Mouse (Mus musculus) neural tube, embryonic 11.5 days (tissue): ENCODE measurements around the gene R3hdm1. TPM values are rescaled to one million over a fixed set of nuclear protein-coding genes. Genes with fewer than 3 reads are reported as not detected.

Source experiments
- ATAC-seq: fragments of 200-750 bp; cut with Nextera tagmentation; 2 replicates; pipeline ENCODE4 v1.8.0; 2017; ENCODE audit warnings: moderate number of reproducible peaks, mild to moderate bottlenecking, moderate TSS enrichment, moderate library complexity; ENCODE audit not compliant: insufficient read depth, low FRiP score, low TSS enrichment
- DNase-seq: peaks from one replicate; pipeline ENCODE4 v3.0.0-alpha.2; 2015; ENCODE audit warnings: low spot score
- H3K27ac ChIP-seq: fragments of 300-500 bp; sonication (generic); 2 replicates; pipeline ENCODE4 v1.5.1; 2014; ENCODE audit warnings: low read depth, mild to moderate bottlenecking, low read length
- H3K27me3 ChIP-seq: fragments of 300-500 bp; sonication (generic); 2 replicates; pipeline ENCODE4 v1.6.1; 2014; ENCODE audit warnings: mild to moderate bottlenecking, low read length, mixed read lengths; ENCODE audit not compliant: control insufficient read depth, insufficient read depth
- H3K36me3 ChIP-seq: fragments of 300-500 bp; sonication (generic); 2 replicates; pipeline ENCODE4 v1.6.1; 2014; ENCODE audit warnings: mild to moderate bottlenecking, low read length, moderate library complexity, mixed read lengths; ENCODE audit not compliant: control insufficient read depth, insufficient read depth
- H3K4me1 ChIP-seq: fragments of 300-500 bp; sonication (generic); 2 replicates; pipeline ENCODE4 v1.6.1; 2014; ENCODE audit warnings: low read length, mixed read lengths; ENCODE audit not compliant: control insufficient read depth, insufficient read depth
- H3K4me2 ChIP-seq: fragments of 300-500 bp; sonication (generic); 2 replicates; pipeline ENCODE4 v1.6.1; 2014; ENCODE audit warnings: low read depth, mild to moderate bottlenecking, moderate library complexity
- H3K4me3 ChIP-seq: fragments of 300-500 bp; sonication (generic); 2 replicates; pipeline ENCODE4 v1.5.1; 2014; ENCODE audit warnings: low read depth, low read length
- H3K9ac ChIP-seq: fragments of 300-500 bp; sonication (generic); 2 replicates; pipeline ENCODE4 v1.6.1; 2014; ENCODE audit warnings: mild to moderate bottlenecking, low read length
- H3K9me3 ChIP-seq: fragments of 300-500 bp; sonication (generic); 2 replicates; pipeline ENCODE4 v1.6.1; 2016; ENCODE audit warnings: low read length; ENCODE audit not compliant: control insufficient read depth
- WGBS: fragments of 180-500 bp; shearing (Covaris S2); extraction: QIAGEN DNeasy Blood & Tissue Kit; methylation state at CpG from one replicate; pipeline ENCODE4 v1.1.7; 2014; 5-methylcytosine and 5-hydroxymethylcytosine counted together
- polyA plus RNA-seq: library from polyadenylated mRNA; unstranded; fragments of >200 nt; fragmentation: Nextera tagmentation; extraction: Ambion mirVana; gene quantifications from 2 replicates; pipeline ENCODE4 v1.2.1, GENCODE M21; 2014

The R3hdm1 gene
- polyA plus RNA-seq, 1 experiment from 2014 or later: 91.1 TPM

- no peak overlapping the region for H3K4me2 ChIP-seq
- H3K36me3 ChIP-seq: peaks cover 4% of the 10 kb centered on the region
- WGBS: 88% methylated on average over 2 of the region's 2 CpGs
These were observed 88.3 kb downstream of the R3hdm1 start for GRCm38 (mm10) chr1:128191426-128191825.

GRCm38 (mm10) chr1:128192369-128192768, 89.3 kb downstream of the R3hdm1 start:
- H3K4me3 ChIP-seq: no peak overlapping the region
- WGBS: 89% methylated on average over 7 of the region's 7 CpGs
- no peak overlapping the region for H3K4me2 ChIP-seq
- no peak overlapping the region for H3K27ac ChIP-seq
- ATAC-seq (no peak), DNase-seq (no peak)
- no peaks in the 10 kb centered on the region for H3K9me3 ChIP-seq
- no peaks in the 10 kb centered on the region for H3K27me3 ChIP-seq
- no peaks in the 10 kb centered on the region for H3K4me1 ChIP-seq
- no peak overlapping the region for H3K9ac ChIP-seq
- H3K36me3 ChIP-seq: peaks cover 3% of the 10 kb centered on the region

More at GRCm38 (mm10) chr1:128191426-128191825, 88.3 kb downstream of the R3hdm1 start:
- H3K27me3 ChIP-seq: no peaks in the 10 kb centered on the region
- ATAC-seq (no peak), DNase-seq (no peak)
- no peak overlapping the region for H3K9ac ChIP-seq
- H3K4me3 ChIP-seq: no peak overlapping the region
- no peaks in the 10 kb centered on the region for H3K9me3 ChIP-seq
- H3K4me1 ChIP-seq: no peaks in the 10 kb centered on the region
- no peak overlapping the region for H3K27ac ChIP-seq

GRCm38 (mm10) chr1:128194011-128194410, 90.9 kb downstream of the R3hdm1 start:
- Histone ChIP-seq H3K4me3 (no peak overlapping the region), H3K27me3 (no peaks in the 10 kb centered on the region), H3K9me3 (no peaks in the 10 kb centered on the region), H3K4me1 (no peaks in the 10 kb centered on the region), H3K27ac (no peak overlapping the region), H3K4me2 (no peak overlapping the region), H3K9ac (no peak overlapping the region), H3K36me3 (peaks cover 3% of the 10 kb centered on the region)
- ATAC-seq: no peak
- 67% methylated on average over 2 of the region's 2 CpGs for WGBS
- DNase-seq: no peak

- Histone ChIP-seq H3K4me1 (no peaks in the 10 kb centered on the region), H3K4me2 (no peak overlapping the region), H3K9ac (no peak overlapping the region), H3K27me3 (no peaks in the 10 kb centered on the region), H3K9me3 (no peaks in the 10 kb centered on the region), H3K27ac (no peak overlapping the region), H3K4me3 (no peak overlapping the region), H3K36me3 (peaks cover 3% of the 10 kb centered on the region)
- DNase-seq: no peak
- whole genome bisulfite sequencing: 100% methylated on average over 1 of the region's 1 CpGs
- no peak for ATAC-seq
These were observed 94.3 kb downstream of the R3hdm1 start for GRCm38 (mm10) chr1:128197353-128197752.

- 78% methylated on average over 5 of the region's 5 CpGs for WGBS
- ATAC-seq (no peak), DNase-seq (peak; percentile 36)
- no peak overlapping the region for H3K9ac ChIP-seq
- H3K9me3 ChIP-seq: no peaks in the 10 kb centered on the region
- H3K4me3 ChIP-seq: no peak overlapping the region
- no peak overlapping the region for H3K27ac ChIP-seq
- no peaks in the 10 kb centered on the region for H3K27me3 ChIP-seq
- no peaks in the 10 kb centered on the region for H3K4me1 ChIP-seq
- H3K36me3 ChIP-seq: no peaks in the 10 kb centered on the region
- H3K4me2 ChIP-seq: no peak overlapping the region
These were observed 110.2 kb downstream of the R3hdm1 start for GRCm38 (mm10) chr1:128213261-128213660.

- no peaks in the 10 kb centered on the region for H3K4me1 ChIP-seq
These were observed 118.8 kb downstream of the R3hdm1 start for GRCm38 (mm10) chr1:128221886-128222285.

GRCm38 (mm10) chr1:128223304-128223703, 120.2 kb downstream of the R3hdm1 start:
- no peak for DNase-seq
- Histone ChIP-seq H3K27me3 (no peaks in the 10 kb centered on the region), H3K4me3 (no peak overlapping the region), H3K27ac (no peak overlapping the region), H3K4me1 (no peaks in the 10 kb centered on the region), H3K9ac (no peak overlapping the region), H3K36me3 (no peaks in the 10 kb centered on the region), H3K4me2 (no peak overlapping the region), H3K9me3 (no peaks in the 10 kb centered on the region)
- no peak for ATAC-seq
- 86% methylated on average over 1 of the region's 1 CpGs for WGBS

More at GRCm38 (mm10) chr1:128221886-128222285, 118.8 kb downstream of the R3hdm1 start:
- no peaks in the 10 kb centered on the region for H3K9me3 ChIP-seq
- H3K4me3 ChIP-seq: no peak overlapping the region
- no peaks in the 10 kb centered on the region for H3K36me3 ChIP-seq
- DNase-seq (no peak), ATAC-seq (no peak)
- H3K27me3 ChIP-seq: no peaks in the 10 kb centered on the region
- 92% methylated on average over 2 of the region's 2 CpGs for WGBS
- H3K9ac ChIP-seq: no peak overlapping the region
- H3K4me2 ChIP-seq: no peak overlapping the region
- no peak overlapping the region for H3K27ac ChIP-seq

GRCm38 (mm10) chr1:128235181-128235580, 132.1 kb downstream of the R3hdm1 start:
- WGBS: 97% methylated on average over 4 of the region's 4 CpGs
- H3K9ac ChIP-seq: no peak overlapping the region
- no peaks in the 10 kb centered on the region for H3K27me3 ChIP-seq
- H3K27ac ChIP-seq: no peak overlapping the region
- no peaks in the 10 kb centered on the region for H3K9me3 ChIP-seq
- ATAC-seq: no peak
- H3K36me3 ChIP-seq: peaks cover 5% of the 10 kb centered on the region; the same call in 1 of the 2 replicates
- DNase-seq: no peak
- H3K4me1 ChIP-seq: no peaks in the 10 kb centered on the region
- no peak overlapping the region for H3K4me3 ChIP-seq
- H3K4me2 ChIP-seq: no peak overlapping the region

- peak within 1 kb of the TSS; percentile 67 for H3K4me2 ChIP-seq
- H3K4me1 ChIP-seq: 0 out of 2 replicates have a peak, but pooled peaks cover 3% of the 10 kb centered on the region
- 14% methylated on average over 10 of the region's 10 CpGs for WGBS
- H3K36me3 ChIP-seq: no peaks in the 10 kb centered on the region
- no peaks in the 10 kb centered on the region for H3K27me3 ChIP-seq
- ATAC-seq: peak; percentile 36
- H3K9me3 ChIP-seq: no peaks in the 10 kb centered on the region
- H3K4me3 ChIP-seq: peak within 1 kb of the TSS; percentile 69
- H3K27ac ChIP-seq: peak within 1 kb of the TSS; percentile 80
- DNase-seq: no peak
- H3K9ac ChIP-seq: peak within 1 kb of the TSS; percentile 82
These were observed 140.5 kb downstream of the R3hdm1 start, which contains the start of gene Ubxn4 for GRCm38 (mm10) chr1:128243627-128243995. TSS of gene Ubxn4 (plus strand) at chr1:128243964.
